Mouse (Mus musculus) sigmoid colon, adult 10 weeks (tissue): ENCODE measurements around the gene Dlx1. TPM values are rescaled to one million over a fixed set of nuclear protein-coding genes. Genes with fewer than 3 reads are reported as not detected.

ENCODE experiments used
- polyA plus RNA-seq: library from polyadenylated mRNA; stranded (reverse); fragments of 350-450 nt; fragmentation: Illumina TruSeq; extraction: RNeasy Lipid Tissue Mini Kit (QIAGEN cat#74804); gene quantifications from one replicate; pipeline ENCODE4 v1.2.3, GENCODE M21; 2014; ENCODE audit warnings: low read depth, low replicate concordance

Dlx1 gene
- polyA plus RNA-seq, result 0.41 TPM

DNA sequence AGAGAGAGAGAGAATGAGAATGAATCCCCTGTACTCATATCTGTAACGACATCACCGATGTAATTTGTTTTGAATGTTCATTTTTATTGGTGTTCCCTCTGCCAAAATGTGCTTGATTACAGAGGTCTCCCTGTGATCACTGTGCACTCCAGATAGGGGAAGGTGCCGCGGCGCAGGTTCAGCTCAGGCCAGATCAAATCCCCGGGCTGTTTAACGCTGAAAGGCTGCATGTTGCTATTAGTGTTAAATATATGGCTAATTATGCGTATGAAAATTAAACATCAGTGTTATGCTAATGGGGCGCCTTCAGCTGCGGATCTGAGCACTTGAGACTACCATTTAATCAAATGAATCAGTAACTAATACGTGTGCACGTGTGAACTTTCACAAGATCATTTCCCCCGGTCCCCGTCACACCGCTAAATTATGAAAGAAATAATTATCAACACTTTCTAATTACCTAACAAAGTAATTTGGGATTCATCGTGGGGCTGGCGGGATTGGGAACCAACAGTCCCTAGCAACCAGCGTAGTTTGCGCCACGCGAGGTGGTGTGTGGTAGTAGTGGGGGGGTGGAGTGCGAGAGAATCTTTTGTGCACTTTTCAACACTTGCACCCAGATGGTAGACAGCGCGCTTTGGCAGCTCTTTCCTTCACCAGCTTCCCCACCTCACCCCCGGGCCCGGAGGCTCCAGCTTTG is at the start of gene Dlx1:
Dlx1 (plus strand) TSS at position 100 of the 700 bp plus-strand sequence.

DNA sequence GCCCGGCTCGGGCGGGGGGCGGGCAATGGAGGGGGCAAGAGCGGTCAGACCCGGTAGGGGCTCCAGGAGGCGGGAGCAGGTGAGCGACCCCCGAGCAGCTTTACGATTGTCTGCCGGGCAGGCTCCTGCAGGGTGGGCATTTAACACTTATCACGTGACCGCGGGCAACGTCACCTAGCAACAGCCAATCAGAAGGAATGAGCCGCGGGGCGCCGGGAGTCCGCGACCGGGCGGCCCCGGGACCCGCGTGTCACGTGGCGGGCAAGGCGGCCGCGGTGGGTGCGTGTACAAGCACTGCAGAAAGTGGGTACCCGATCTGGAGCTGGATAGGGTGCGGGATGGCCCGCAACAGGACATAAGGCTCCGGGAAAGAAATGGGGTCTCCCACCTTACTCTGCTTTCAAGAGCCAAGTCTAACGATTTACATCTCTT is 18.7 kb downstream of the Dlx1 start, which contains the start of gene Dlx2:
Dlx2 (minus strand) TSS at position 115 of the 432 bp plus-strand sequence.

Other genes with a start within 250 kb of the Dlx1 start
- 12.4 TPM for gene Slc25a12, start 160.4 kb upstream of the Dlx1 start, polyA plus RNA-seq
- 92.7 TPM for gene Hat1, start 139.2 kb upstream of the Dlx1 start, polyA plus RNA-seq
- 40.9 TPM for gene Metap1d, start 74.8 kb upstream of the Dlx1 start, polyA plus RNA-seq
- not detected for gene Dlx2, start 18.6 kb downstream of the Dlx1 start, polyA plus RNA-seq
- 256 TPM for gene Itga6, start 217.5 kb downstream of the Dlx1 start, polyA plus RNA-seq